Mouse (Mus musculus) cortical plate, adult 2 months (tissue): ENCODE measurements around the gene Scn4b.

Source experiments
- CTCF ChIP-seq: fragments of 200-500 bp; IDR thresholded peaks from 2 replicates; pipeline ENCODE4 v1.5.1; 2011; ENCODE audit warnings: mild to moderate bottlenecking, control low read depth, low read length; ENCODE audit not compliant: insufficient read depth; ENCODE audit errors: extremely low read depth
- POLR2A ChIP-seq: fragments of 200-500 bp; IDR thresholded peaks from 2 replicates; pipeline ENCODE4 v1.6.1; 2011; ENCODE audit warnings: mild to moderate bottlenecking, low read length, control low read depth; ENCODE audit not compliant: insufficient read depth; ENCODE audit errors: extremely low read depth

- TF ChIP-seq CTCF (peak; percentile 84), POLR2A (no peak)
These were observed 8.0 kb downstream of the Scn4b start for GRCm38 (mm10) chr9:45146267-45146597.
